Mouse (Mus musculus) liver (tissue): ENCODE measurements around the gene Xdh.

ENCODE experiments used
- DNase-seq: peaks from one replicate; pipeline ENCODE4 v3.0.0-alpha.2; 2020; ENCODE audit warnings: mixed read lengths

Xdh gene

DNA sequence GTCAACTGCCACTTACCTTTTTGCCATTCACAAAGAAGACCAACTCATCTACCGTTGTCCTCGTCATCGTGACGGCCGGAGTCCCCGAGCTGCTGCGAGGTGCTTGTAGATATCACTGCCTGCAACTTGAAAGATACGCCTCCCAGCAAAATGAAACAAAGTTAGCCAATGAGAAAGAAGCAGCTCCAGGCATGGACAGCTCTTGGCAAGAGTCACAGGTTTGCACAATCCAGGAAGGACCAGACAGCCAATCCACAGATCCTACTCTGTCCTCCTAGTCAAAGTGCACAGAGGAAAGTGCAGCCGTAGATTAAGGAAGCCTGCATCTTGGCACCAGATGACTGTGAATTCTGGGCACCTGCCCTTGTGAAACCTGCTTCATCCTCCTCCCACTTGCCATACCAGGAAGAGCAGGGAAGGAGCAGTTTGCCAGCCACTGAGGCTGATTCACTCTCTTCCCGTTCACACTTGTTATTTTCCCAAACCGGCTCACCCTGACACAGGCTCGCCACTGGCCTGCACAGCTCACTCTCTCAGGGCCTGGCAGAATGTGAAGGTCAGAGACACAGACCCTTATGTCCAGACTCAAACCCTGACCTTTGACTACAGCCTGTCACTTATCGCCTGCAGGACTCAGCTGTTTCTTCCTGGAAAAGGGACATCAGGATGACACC lies at the start of gene Xdh:
TSS of gene Xdh (minus strand) at position 135 of the 674 bp plus-strand sequence.
- no peak for DNase-seq

DNA sequence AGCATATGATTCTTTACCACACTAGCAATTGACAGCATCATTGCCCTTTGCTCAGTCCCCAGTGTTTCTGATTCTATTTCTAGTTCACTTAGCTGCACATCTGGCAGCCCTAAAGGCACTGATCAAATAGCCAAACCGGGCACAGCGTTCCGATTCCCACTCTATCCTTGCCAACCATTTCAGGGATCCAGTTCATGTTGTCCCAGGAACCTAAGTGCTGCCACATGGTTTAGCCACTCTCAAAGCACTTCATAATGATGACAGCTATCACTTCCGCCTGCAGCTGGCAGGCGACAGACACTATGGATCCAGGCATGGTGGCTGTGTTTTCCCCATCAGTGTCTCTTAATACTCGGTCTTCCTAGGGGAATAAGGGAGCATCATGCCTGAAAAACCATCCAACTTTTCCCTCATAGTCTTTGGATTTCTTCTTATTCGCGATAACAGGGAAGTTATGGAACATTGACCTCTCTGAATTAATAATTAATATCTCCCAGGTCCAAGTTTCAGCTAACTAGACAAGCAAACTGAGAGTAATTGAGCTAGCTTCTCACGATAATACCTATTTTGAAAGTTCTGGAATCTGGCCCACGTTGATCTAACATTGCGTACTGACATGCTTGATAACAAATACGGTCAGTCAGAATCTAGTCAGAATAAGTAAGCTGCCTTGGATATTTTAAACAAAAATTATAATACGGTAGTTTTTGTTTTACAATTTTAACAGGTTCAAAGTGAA lies 46.1 kb upstream of the Xdh start:
- DNase-seq, result no peak

DNA sequence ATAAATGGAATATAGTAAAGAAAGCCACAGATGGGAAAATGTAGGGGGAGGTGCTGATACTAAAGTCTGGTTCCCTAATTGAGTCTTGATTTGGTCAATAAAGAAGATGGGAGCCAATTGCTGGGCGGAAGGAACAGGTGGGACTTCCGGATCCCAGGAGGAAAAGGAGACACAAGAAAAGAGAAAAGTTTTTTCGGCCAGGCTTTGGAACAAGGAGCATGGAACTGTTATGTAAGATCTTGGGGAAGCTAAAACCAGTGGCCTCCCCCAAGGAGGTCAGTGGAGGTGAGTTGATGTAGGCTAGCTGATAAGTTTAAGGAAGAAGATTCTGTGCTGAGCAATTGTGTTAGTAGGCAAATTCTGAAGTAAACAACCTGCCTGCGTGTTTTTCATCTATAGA lies 41.3 kb upstream of the Xdh start:
- no peak for DNase-seq

DNA sequence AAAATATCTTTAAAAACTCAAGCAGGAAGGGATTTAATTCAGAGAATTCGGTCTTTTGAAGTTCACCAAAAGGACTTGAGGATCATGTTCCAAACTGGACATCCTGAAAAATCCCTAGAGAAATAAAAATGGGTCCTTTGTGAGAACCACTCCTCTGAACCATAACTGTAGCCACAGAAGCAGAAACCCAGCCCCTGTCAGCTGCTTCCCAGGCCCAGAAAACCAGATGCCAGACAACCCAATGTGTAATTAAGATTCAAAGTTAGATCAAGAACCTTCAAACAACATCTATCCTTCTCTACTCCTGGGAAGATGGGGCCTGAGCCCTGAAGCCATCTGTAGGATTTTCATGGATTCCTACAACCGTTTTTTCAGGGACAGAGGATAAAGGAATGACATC lies 36.6 kb upstream of the Xdh start:
- DNase-seq, result no peak

DNA sequence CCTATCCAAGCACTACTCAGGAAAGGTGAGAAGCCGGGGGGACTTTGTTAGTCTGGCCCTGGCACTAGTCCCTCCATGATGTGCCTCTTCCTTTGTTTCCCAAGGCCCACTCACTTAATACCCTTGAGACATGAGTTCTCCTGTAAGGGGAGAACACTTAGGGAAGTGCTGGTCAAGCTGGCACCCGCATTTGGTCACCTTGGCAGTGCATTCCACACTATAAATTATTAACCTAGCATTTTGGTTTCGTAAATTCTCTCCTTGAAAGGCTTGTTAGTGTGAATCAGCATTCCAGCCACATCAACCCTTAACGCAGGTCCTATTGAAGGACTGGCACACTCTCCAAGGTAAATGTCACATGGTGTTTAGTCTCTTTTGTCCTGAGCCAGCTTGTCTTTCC lies 35.9 kb upstream of the Xdh start:
- DNase-seq, result no peak

DNA sequence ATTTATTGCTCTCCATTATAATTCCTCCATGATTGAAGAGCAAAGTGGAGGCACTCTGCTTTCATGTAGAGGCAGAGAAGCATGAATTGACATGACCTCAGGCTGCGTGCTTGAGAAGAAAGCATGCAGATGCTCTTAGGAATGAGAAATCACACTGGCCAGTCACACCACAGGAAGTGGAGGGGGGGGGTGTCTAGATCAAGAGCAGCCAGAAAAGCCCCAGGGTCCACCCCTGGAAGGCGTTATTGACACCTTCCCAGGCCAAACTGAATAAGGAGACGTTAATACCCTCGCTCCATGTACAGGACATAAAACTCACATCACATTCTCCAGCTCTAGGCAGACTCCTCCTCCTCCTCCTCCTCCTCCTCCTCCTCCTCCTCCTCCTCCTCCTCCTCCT lies 34.5 kb upstream of the Xdh start:
- DNase-seq, result no peak

DNA sequence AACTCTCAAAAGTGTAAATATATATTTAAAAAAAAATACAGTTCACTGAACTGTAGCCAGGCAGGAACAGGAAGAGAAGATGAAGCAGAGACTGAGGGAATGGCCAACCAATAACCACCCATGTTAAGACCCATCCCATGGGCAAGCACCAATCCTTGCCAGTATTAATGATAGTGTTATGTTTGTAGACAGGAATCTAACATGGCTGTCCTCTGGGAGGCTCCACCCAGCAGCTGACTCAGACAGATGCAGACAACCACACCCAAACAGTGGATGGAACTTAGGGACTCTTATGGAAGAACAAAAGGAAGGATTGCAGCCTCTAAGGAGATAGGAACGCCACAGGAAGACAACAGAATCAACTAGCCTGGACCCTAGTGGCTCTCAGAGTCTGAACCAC lies 32.9 kb upstream of the Xdh start:
- no peak for DNase-seq

DNA sequence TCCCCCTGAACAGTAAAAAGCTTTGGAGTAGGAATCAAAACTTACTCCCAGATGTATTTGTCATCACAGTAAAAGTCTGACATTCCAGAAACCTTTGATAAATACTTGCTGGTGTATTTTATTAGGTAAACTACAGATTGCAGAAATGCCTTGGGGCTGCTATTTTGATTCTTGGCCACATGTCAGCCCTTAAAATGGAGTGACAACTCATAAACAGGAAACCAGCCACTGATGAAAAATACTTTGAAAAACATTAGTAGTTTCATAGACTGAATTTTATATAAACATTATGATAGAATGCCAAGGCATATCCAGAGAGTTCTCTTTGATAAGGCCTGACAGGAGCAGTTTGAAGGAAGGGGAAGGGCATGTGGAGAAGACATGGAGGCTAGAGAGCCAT lies 26.1 kb upstream of the Xdh start:
- DNase-seq, result no peak

DNA sequence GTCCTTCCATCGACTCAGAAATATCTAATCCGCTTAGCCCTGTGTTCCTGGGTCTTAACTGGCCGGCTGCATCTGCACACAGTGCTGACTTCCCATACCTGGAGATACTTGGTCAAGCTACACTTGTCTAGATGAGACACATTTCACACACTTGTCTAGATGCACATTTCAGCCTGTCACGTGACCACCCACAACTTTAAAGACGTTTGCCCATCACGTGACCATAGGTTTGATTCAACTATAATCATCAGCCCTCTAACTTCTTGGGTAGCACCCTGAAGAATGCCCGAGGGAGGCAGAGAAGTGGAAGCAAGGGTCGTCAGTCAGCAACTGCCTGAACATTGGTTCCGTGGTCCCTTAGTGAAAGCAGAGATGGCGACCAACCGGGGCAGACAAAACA lies 22.7 kb upstream of the Xdh start:
- DNase-seq, result no peak

DNA sequence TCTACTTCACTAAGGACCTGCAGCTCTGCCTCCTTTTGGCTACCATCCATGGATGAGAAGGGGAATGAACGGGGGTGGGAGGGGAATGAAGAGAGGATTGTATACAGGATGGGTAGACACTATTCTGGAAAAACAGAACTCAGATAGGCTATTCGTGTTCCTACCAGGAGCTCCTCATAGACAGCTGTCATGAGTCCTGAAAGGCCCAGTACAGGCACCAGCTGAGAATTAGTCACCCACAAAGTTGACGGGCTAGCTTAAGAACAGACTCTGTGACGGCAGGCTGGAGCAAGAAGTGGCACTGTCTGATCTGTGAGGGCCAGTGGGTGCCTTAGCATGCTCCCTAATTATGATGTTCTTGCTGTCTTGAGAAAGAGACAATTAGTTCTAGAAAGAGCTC lies 21.3 kb upstream of the Xdh start:
- no peak for DNase-seq

DNA sequence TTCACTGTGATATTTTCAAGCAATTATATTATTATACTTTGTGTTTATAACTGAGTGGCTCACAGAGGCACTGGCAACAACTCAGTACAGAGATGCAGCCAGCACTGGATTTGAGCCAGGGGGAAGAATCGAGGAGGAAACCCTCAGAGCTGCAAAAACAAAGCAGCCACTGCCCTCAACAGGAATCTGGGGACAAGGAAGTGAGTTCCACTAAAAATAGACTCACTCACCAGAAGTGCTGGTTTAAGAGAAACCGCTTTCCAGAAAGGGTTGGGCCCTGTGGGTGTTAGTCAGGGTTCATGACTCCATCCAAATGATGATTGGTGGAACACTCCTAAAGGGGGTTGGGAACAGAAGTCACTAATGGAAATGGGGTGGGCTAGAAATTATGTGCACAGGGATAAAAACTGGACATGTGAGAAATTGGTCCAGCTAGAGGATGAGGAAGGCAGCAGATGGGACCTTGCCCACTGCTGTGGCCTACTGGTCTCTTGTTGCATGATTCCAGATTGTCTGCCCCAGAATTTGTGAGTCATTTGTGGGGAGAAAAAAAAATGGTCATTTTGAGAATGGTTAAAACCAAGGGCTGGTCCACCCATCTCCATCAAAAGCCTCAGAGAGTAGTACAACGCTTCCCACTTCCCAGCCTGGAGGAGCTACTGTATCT lies 20.5 kb upstream of the Xdh start:
- DNase-seq, result peak; percentile 11

DNA sequence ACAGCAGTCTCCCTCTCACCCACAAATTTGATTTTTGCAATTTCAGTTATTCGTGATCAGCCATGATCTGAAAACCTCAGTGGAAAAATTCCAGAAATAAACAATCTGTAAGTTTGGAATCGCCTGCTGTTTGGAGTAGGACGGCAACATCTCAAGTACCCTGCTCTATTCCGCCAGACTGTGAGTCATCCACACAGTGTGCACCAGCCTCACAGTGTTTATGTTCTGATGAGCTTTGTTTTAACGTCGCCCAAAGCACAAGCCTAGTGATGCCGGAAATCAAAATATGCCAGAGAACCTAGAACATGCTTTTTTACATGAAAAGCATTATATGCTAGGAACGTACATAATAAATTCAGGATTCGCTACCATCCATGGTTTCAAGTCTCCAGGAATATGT lies 14.9 kb upstream of the Xdh start:
- no peak for DNase-seq

DNA sequence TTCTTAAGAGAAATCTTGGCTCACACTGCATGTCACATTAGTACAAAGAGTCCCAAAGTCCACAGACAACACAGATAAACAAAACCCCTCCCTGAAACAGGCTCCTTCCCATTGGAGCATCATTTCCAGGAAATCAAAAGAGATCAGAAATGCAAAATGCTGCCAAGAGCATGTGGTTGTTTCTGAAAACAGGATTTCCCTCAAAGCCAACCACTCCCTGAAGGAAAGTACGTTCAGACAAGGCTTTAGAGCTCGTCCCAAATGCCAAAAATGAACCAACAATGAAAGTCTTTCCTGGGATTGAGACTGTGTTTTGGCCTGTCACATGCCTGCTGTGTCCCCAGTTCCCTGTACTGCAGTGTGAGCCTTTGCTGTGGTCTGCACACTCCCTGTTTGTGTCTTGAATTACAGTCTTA lies 12.6 kb upstream of the Xdh start:
- no peak for DNase-seq

DNA sequence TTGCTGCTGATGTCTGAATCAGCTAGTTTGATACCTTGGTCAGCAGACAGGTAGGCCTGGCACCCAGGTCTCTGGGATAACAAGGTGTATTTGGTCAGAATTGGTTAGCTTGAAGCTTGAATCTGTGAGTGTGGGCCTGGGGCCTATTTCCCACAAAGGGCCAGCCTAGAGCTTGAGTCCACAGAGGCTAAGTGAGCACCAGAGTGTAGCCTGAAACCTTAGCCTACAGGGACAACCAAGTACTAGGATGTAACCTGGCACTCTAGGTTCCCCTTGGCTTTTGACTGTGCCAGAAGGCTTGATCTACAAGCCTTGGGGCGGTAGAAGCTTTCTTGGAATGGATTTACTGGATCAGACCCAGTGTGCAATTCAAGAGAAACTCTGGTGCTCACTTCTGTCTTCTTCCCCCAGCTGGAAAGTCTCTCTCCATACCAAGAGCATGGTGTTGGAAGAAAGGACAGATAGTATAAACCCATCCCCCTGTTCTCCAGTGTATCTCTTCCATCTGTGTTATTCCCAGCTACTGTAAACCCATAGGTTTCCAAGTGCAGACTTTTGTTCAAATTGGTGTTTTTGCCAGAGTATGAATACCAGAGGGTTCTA lies 11.9 kb upstream of the Xdh start:
- no peak for DNase-seq

DNA sequence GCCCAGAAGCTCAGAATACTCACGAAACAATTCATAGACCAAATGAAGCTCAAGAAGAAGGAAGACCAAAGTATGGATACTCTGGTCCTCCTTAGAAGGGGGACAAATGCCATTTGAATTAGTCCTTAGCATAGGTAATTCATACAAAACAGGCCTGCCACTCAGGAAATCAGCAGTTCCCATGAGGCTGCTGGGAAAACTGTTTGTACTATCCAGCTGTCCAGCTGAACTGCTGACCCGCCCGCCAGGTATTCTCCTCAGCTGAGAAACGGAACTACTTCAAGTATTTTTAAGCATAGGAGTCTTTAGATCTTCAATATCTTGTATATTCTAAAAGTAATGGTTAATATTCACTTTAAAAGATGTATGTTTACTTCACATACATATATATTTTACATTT lies 10.7 kb upstream of the Xdh start:
- DNase-seq, result no peak

DNA sequence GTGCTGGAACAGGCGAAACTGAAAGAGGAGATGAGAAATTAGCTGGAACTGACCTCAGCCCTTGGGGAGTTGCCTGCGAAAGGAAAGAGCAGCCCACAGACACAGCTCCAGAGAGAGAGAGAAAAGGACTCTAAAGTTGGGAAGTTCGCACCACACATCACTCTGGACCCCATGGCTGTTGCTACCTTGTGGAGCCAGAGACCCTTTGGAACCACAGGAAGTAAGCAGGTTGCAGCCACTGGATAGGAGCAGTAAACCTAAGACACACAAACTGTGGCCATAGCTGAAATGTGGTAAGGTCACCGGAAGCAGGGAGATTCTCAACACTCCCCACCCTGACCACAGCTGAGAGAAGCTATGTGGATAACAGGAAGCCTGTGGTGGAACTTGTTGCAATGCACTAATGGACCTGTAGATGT lies 2.1 kb upstream of the Xdh start:
- peak; percentile 8 for DNase-seq

DNA sequence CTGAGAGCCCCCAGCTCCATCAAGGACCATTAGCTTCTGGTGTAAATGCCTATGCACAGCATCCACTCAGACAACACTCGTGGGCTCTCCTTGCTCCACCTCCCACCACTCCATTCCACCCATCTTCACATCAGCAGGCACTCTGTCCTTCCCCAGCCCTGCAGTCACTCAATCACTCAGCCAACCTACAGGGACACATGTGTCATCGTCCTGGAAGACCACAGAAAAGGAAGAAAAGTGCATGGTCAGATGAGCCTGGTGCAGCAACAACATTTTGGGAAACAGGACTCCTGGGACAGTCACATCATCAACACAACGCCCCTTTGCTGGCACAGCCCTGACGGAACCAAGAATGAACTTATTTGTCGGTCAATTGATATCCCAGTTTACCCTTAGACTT lies 974 bp upstream of the Xdh start:
- DNase-seq, result no peak

DNA sequence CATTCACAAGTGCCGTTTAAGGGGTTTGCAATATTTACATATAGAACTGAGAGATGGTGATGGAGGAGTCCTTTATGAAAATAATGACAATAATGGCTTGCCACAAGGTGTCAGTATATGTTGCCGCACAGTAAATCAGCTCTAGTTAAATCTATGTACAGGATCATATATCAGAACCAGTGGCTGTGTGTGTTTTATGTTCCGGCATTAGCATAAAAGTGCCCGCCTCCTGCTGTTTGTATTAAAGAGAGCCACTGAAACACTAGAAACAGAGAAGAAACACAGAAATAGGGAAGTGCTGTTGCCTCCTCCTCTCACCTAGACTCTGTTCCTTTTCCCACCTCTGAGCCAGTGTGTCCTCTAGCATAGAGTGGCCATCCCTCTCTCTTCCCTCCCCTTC lies 498 bp downstream of the Xdh start:
- DNase-seq, result no peak

DNA sequence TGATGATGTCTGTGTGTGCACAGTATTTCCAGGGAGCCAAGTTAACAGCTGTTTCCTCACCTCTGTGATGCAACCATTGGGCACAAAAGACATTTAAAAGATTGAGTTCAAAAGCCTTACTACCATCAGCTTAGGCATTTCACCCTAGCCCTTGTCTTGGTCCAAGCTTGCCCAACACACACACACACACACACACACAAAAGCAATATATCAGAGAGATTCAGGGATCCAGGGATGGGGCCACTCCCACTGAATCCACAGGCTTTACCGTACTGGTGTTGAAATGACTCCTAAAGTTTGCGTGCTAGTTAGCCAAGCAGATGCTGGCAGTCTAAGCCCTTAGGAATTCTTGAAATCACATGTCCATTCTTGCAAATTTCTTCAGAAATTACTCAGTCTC lies 1.2 kb downstream of the Xdh start:
- DNase-seq, result no peak

DNA sequence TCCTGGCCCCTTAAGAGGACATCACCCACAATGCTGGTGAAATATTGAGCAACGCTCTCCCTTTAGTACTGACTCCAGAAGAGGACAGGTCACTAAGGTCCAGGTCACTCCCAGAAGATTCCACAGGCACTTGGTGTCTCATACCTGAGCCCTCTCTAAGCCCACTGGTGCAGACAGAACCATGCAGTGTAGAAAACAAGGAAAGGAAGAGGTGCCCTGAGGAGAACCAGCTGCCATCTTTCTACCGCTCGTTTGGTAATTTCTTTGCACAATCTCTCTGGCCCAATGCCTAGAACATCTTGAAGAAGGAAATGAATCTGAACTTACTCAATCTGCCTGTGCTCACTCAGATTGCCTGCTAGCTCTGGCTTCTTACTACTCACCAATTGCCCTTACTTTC lies 2.0 kb downstream of the Xdh start:
- DNase-seq, result no peak

DNA sequence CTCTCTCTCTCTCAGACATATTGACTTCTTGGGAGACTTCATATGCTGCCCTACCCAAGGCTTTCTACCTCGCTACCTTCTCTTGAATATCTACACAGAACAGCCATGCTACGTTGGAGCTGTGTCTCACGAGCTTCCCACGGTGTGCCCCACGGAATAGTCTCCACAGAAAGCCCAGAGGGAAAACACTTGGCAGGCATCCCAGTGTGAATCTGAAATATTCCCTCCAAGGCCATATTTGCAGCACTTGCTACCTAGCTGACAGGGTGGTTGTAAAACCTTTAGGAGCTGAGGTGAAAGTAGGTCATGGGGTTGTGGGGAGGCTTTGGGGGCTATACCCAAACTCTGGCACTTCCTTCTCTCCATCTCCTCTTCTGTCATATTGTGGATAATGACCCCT lies 3.1 kb downstream of the Xdh start:
- no peak for DNase-seq

DNA sequence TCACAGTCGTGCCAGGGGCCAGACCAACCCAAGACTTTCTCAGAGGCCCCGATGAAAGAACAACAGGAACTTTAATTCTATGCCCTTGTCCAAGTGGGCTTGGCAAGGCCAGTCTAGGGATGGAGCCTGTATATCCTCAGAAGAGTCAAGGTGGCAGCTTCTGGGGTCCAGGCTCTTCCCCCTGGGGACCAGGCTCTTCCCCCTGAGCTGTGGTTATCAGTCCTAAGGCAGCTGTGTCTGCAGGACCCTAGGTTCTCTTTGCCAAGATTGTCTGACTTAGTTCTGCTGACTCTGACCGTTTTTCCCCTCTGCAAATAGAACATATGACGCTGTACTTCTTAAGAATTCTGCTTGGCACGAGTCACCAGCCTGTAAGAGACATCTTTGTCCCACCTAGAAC lies 5.3 kb downstream of the Xdh start:
- no peak for DNase-seq

DNA sequence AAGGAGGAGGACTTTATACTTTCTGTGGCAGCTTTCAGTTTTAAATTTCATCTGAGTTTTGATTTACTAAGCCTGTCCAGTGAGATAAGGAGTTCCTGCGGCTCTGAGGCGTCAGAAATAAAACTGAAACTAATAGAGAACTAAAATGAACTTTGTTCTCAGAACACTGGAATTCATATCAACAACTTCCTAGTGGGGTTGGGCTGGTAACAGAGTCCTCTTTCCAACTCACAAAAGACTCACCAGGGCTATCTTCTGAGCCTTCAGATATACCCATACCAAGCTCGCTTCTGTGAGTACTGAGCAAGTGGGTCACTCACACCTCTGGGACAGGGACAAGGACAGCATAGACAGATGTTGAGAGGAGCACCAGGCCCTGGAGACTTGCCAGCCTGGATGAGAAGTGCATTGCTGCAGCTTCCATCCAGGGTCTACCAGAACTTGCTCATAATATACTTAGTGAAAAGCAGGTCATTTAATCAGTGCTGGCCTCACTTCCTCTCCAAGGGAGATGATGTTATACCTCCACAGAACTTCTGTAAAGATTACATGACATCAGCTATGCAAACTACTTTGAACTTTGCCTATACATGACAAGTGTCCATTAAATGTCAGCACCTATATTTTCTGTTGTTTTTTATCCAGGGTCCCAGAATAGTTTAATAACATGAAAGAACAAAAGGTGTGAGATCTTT lies 7.6 kb downstream of the Xdh start:
- no peak for DNase-seq
